Mouse (Mus musculus) intestine, embryonic 14.5 days (tissue): ENCODE measurements around the gene 2310033P09Rik. TPM values are rescaled to one million over a fixed set of nuclear protein-coding genes. Genes with fewer than 3 reads are reported as not detected.
A peak's percentile ranks its signal among the peaks of the same experiment; 100 is the strongest.

Source experiments
- ATAC-seq: fragments of 200-750 bp; cut with Nextera tagmentation; replicated peaks from 2 replicates; pipeline ENCODE4 v1.8.0; 2017; ENCODE audit warnings: low read depth, moderate number of reproducible peaks, moderate TSS enrichment, moderate library complexity; ENCODE audit not compliant: low FRiP score, low TSS enrichment
- DNase-seq: peaks from one replicate; pipeline ENCODE4 v3.0.0-alpha.2; 2018; ENCODE audit warnings: low spot score
- H3K27ac ChIP-seq: fragments of 300-500 bp; sonication (generic); 2 replicates; pipeline ENCODE4 v1.5.1; 2014; ENCODE audit warnings: low read depth, mild to moderate bottlenecking, control low read depth
- H3K27me3 ChIP-seq: fragments of 300-500 bp; sonication (generic); replicated peaks from 2 replicates; pipeline ENCODE4 v1.6.1; 2014; ENCODE audit warnings: low read length, control low read depth; ENCODE audit not compliant: control insufficient read depth, insufficient read depth
- H3K36me3 ChIP-seq: fragments of 300-500 bp; sonication (generic); 2 replicates; pipeline ENCODE4 v1.6.1; 2014; ENCODE audit warnings: low read length, control low read depth; ENCODE audit not compliant: control insufficient read depth, insufficient read depth
- H3K4me1 ChIP-seq: fragments of 300-500 bp; sonication (generic); replicated peaks from 2 replicates; pipeline ENCODE4 v1.6.1; 2014; ENCODE audit warnings: low read length, control low read depth, mixed read lengths; ENCODE audit not compliant: control insufficient read depth, insufficient read depth
- H3K4me2 ChIP-seq: fragments of 300-500 bp; sonication (generic); 2 replicates; pipeline ENCODE4 v1.6.1; 2014; ENCODE audit warnings: low read length
- H3K4me3 ChIP-seq: fragments of 300-500 bp; sonication (generic); 2 replicates; pipeline ENCODE4 v1.5.1; 2014; ENCODE audit warnings: low read depth, low read length, control low read depth, mixed read lengths
- H3K9ac ChIP-seq: fragments of 300-500 bp; sonication (generic); 2 replicates; pipeline ENCODE4 v1.6.1; 2014; ENCODE audit warnings: mild to moderate bottlenecking, low read length
- H3K9me3 ChIP-seq: fragments of 300-500 bp; sonication (generic); 2 replicates; pipeline ENCODE4 v1.6.1; 2016; ENCODE audit warnings: low read length, control low read depth; ENCODE audit not compliant: control insufficient read depth
- WGBS: fragments of 180-500 bp; shearing (Covaris S2); extraction: QIAGEN DNeasy Blood & Tissue Kit; methylation state at CpG from one replicate; pipeline ENCODE4 v1.1.7; 2014; 5-methylcytosine and 5-hydroxymethylcytosine counted together
- polyA plus RNA-seq: library from polyadenylated mRNA; unstranded; fragments of >200 nt; fragmentation: Nextera tagmentation; extraction: Ambion mirVana; gene quantifications from 2 replicates; pipeline ENCODE4 v1.2.1, GENCODE M21; 2014

Gene 2310033P09Rik
- polyA plus RNA-seq, 1 experiment from 2014 or later, result 33.5 TPM

DNA sequence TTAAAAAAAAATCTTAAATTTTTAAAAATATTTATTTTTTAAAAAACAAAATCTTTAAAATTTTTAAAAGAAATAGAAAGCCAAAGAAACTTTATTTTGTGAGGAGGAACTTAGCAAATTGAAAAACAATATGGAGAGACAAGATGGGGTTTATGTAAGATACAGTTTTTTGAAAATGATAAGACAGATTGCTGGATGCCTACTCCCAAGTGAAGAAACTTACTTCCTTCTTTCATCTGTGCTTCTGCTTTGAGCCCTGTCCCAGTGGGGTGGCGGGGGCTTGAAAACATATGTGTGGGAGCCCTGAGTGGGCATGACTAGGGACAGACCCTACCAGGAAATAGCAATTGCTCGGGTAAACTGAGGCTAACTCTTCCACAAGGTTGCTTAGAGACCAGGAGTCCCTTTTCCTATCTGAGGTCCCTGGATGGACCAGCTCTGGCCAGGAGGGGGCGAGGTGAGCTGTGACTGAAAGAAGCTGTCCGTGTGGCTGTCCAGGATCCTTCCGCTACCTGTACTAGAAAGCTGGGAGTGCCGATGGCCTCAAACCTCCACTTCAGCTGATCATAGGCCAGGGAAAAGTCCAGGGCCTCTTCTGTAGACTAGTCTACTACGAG lies 22.1 kb downstream of the 2310033P09Rik start:
- no peak overlapping the region for H3K27ac ChIP-seq
- DNase-seq, result peak; percentile 87
- ATAC-seq, result no peak
- no peaks in the 10 kb centered on the region for H3K9me3 ChIP-seq
- 14% methylated on average over 7 of the region's 7 CpGs for WGBS
- H3K4me1 ChIP-seq, result peaks cover 19% of the 10 kb centered on the region
- no peaks in the 10 kb centered on the region for H3K36me3 ChIP-seq
- H3K4me2 ChIP-seq, result no peak overlapping the region
- no peak overlapping the region for H3K4me3 ChIP-seq
- H3K27me3 ChIP-seq, result no peaks in the 10 kb centered on the region
- H3K9ac ChIP-seq, result no peak overlapping the region

DNA sequence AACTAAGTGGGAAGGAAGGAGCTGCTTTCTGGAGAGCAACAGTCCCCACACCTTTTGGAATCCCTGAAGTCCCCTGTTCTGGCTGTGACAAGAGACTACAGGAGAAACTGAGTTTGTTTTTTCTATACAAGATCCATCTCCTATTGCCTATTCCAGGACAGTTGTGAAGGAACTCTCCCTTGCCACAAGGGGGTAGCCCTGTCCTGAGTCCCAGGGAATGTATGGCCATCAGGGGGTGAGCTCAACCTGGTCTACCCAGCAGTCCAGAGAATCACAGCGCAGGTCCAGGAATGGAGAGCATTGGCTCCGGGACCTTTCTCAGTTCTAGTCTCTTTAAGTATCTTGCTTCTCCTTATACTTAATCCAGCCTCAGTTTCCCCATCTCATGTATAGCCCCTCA lies 24.7 kb downstream of the 2310033P09Rik start:
- Histone ChIP-seq H3K4me2 (no peak overlapping the region), H3K4me1 (0 out of 2 replicates have a peak, but pooled peaks cover 3% of the 10 kb centered on the region), H3K36me3 (no peaks in the 10 kb centered on the region), H3K9me3 (no peaks in the 10 kb centered on the region), H3K27me3 (no peaks in the 10 kb centered on the region), H3K9ac (no peak overlapping the region), H3K4me3 (no peak overlapping the region), H3K27ac (no peak overlapping the region)
- whole genome bisulfite sequencing, result 52% methylated on average over 2 of the region's 2 CpGs
- no peak for ATAC-seq
- no peak for DNase-seq

DNA sequence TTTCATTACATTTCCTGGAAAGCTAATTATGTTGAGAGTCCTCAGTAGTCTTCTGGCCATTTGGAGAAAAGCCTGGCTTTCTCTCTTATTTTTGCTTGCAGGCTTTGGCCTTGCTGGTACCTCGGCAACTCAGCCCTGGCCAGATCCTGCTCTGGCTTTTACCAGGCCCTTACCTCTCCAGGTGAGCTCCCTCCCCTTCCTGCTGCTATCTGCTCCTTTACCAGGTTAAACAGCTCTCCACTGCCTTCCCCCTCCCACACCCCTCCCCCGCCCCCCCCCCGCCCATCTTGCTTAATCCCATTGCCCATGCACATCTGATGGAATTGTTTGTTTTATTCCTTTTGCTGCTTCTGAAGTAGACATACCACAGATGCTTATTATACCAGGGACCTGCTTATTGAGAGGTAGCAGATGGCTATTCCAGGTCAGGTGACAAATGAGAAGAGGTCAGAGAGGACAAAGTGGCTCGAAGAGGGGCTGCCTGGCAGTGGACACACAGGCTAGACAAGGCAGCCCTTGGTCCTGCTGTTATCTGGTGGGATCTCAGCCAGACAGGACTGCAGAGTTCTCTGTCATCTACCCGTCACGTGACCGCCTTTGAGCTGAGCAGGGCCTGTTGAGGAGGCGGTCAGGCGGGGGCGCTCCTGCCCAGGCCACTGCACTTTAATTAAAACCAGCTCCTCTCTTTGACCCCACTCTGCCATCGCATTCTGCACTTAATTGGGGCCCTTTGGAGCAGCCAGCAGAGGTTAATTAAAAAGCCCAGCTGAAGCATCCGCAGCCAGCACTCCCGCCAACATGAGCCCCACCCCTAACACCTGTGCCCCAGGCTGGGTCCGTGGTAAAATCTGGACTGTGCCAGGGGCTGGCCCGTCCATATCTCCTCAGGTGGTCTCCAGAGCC lies 30.7 kb downstream of the 2310033P09Rik start:
- DNase-seq (peak; percentile 64), ATAC-seq (peak; percentile 77)
- Histone ChIP-seq H3K4me3 (no peak overlapping the region), H3K36me3 (no peaks in the 10 kb centered on the region), H3K4me1 (no peaks in the 10 kb centered on the region; the same call in 1 of the 2 replicates), H3K9me3 (no peaks in the 10 kb centered on the region), H3K27me3 (no peaks in the 10 kb centered on the region), H3K4me2 (no peak overlapping the region), H3K9ac (no peak overlapping the region), H3K27ac (no peak overlapping the region)
- WGBS, result 4% methylated on average over 15 of the region's 15 CpGs

- no peaks in the 10 kb centered on the region for H3K36me3 ChIP-seq
- no peak overlapping the region for H3K4me2 ChIP-seq
- H3K27me3 ChIP-seq, result no peaks in the 10 kb centered on the region
- no peaks in the 10 kb centered on the region; the same call in 1 of the 2 replicates for H3K4me1 ChIP-seq
- no peak overlapping the region for H3K27ac ChIP-seq
- DNase-seq (no peak), ATAC-seq (no peak)
- 53% methylated on average over 4 of the region's 4 CpGs for WGBS
- no peak overlapping the region for H3K4me3 ChIP-seq
- no peaks in the 10 kb centered on the region for H3K9me3 ChIP-seq
- no peak overlapping the region for H3K9ac ChIP-seq
These were observed 31.3 kb downstream of the 2310033P09Rik start for GRCm38 (mm10) chr11:59239428-59239785.

GRCm38 (mm10) chr11:59239796-59240195 lies 31.7 kb downstream of the 2310033P09Rik start:
- 86% methylated on average over 4 of the region's 4 CpGs for WGBS
- Histone ChIP-seq H3K4me2 (no peak overlapping the region), H3K4me1 (no peaks in the 10 kb centered on the region; the same call in 1 of the 2 replicates), H3K9me3 (no peaks in the 10 kb centered on the region), H3K27ac (no peak overlapping the region), H3K27me3 (no peaks in the 10 kb centered on the region), H3K4me3 (no peak overlapping the region), H3K9ac (no peak overlapping the region), H3K36me3 (no peaks in the 10 kb centered on the region)
- DNase-seq, result no peak
- ATAC-seq, result no peak

DNA sequence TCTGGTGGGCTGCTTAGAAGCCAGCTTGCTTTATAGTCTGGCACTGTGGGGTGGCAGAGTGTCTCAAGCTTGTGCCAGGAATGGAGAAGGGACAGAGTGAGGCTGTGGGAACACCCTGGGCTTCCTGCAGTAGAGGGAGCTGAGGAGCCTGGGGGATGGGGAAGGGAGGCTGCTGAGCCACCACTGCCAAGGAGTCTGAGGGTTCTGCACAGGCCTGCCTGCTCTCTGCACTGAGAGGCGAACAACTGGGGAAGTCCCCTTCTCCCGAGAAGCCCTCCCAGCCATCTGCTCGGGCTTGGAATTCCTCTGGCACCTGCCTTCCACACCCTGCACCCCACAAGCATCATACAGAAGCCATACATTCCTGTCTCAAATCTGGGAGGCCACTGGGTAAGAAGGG lies 33.7 kb downstream of the 2310033P09Rik start:
- no peak overlapping the region for H3K27ac ChIP-seq
- no peaks in the 10 kb centered on the region; the same call in 1 of the 2 replicates for H3K4me1 ChIP-seq
- no peaks in the 10 kb centered on the region for H3K27me3 ChIP-seq
- no peaks in the 10 kb centered on the region for H3K36me3 ChIP-seq
- WGBS, result 14% methylated on average over 3 of the region's 3 CpGs
- H3K9me3 ChIP-seq, result no peaks in the 10 kb centered on the region
- H3K4me3 ChIP-seq, result no peak overlapping the region
- no peak overlapping the region for H3K9ac ChIP-seq
- no peak for DNase-seq
- no peak overlapping the region for H3K4me2 ChIP-seq
- ATAC-seq, result no peak

DNA sequence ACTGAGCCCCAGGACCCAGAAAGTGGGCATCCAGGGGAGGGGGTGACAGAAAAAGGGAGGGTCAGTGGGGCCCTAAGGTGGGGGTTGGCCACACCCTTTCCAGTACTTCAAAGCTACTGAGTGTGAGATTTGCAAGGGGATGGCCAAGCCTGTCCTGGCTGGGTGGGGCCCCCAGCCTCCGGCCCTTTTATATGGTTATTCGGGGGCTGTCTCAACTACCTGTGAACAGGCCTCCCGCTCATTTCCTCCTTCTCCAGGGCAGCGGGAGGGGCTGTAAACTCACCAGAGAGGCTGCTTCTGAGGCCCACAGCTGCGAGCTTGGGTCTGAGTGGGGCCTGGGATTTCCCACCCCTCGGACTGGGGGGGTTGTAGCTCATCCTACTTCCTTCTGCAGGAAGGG lies 35.7 kb downstream of the 2310033P09Rik start:
- Histone ChIP-seq H3K36me3 (no peaks in the 10 kb centered on the region), H3K27ac (no peak overlapping the region), H3K9me3 (no peaks in the 10 kb centered on the region), H3K27me3 (0 out of 2 replicates have a peak, but pooled peaks cover 3% of the 10 kb centered on the region), H3K4me1 (no peaks in the 10 kb centered on the region), H3K9ac (no peak overlapping the region), H3K4me3 (no peak overlapping the region), H3K4me2 (no peak overlapping the region)
- WGBS, result 20% methylated on average over 6 of the region's 6 CpGs
- no peak for ATAC-seq
- no peak for DNase-seq

- WGBS, result 53% methylated on average over 10 of the region's 10 CpGs
- no peak overlapping the region for H3K4me3 ChIP-seq
- H3K9ac ChIP-seq, result no peak overlapping the region
- H3K4me1 ChIP-seq, result no peaks in the 10 kb centered on the region
- H3K27me3 ChIP-seq, result 0 out of 2 replicates have a peak, but pooled peaks cover 3% of the 10 kb centered on the region
- no peak for ATAC-seq
- no peak overlapping the region for H3K4me2 ChIP-seq
- no peaks in the 10 kb centered on the region for H3K9me3 ChIP-seq
- H3K36me3 ChIP-seq, result no peaks in the 10 kb centered on the region
- DNase-seq, result no peak
- H3K27ac ChIP-seq, result no peak overlapping the region
These were observed 40.0 kb downstream of the 2310033P09Rik start for GRCm38 (mm10) chr11:59248101-59248500.
